Mouse (Mus musculus) granulocyte monocyte progenitor cell, adult 5-6 weeks (primary cell): ENCODE measurements around the gene Mterf1a. TPM values are rescaled to one million over a fixed set of nuclear protein-coding genes. Genes with fewer than 3 reads are reported as not detected.

Experiments
- ATAC-seq: replicated peaks from 2 replicates; pipeline ENCODE4 v1.8.0; 2016; ENCODE audit warnings: mild to moderate bottlenecking, moderate TSS enrichment, inconsistent platforms; ENCODE audit not compliant: poor library complexity, severe bottlenecking
- total RNA-seq, 2 experiments: library from RNA; stranded (forward) in 1 of 2; stranded (reverse) in 1 of 2; fragments of 200-712, 200-1000 nt in 1 of 2; fragments of >200 nt in 1 of 2; fragmentation: Nextera tagmentation in 1 of 2; gene quantifications; 2 replicates each; pipeline ENCODE4 v1.2.3; 2014 to 2017

The Mterf1a gene
- total RNA-seq, 2 experiments from 2014 or later, result 8.2 to 8.8 TPM

DNA sequence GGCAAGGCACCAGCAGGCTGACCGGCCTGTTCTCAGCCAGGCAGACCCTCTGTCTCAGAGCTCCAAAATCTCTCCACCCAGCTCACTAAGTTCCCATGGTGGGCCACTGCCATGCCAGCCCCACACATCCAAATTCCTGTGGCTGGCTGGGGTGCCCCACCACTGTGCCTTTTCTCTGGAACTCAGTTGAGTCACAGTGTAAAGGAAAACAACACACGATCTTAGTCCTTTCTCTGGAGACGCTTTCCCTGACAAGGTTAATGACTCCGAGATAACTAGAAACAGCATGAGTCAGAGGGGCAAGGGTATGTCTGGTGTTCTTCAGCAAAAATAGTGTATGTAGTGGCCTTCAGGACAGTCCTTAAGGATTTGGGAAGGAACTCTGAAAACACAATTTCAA is 23.6 kb downstream of the Mterf1a start:
- no peak for ATAC-seq

GRCm38 (mm10) chr5:3845026-3845425 is 48.7 kb downstream of the Mterf1a start, which contains the start of gene Lrrd1:
TSS of gene Lrrd1 (plus strand) at chr5:3845173.
- no peak for ATAC-seq

Other genes starting within 250 kb of the Mterf1a start
- gene Tmbim7, start 242.8 kb downstream of the Mterf1a start, total RNA-seq (2014; fragmentation: Nextera tagmentation), result 2.3 TPM in 1 of 2 replicates, not detected in the other
- not detected in 2 replicates for gene Tmbim7, start 242.8 kb downstream of the Mterf1a start, total RNA-seq (2017)
- gene Gatad1, start 236.7 kb downstream of the Mterf1a start, total RNA-seq (2014; fragmentation: Nextera tagmentation), result 51.4 and 75.4 TPM in 2 replicates
- gene Gatad1, start 236.7 kb downstream of the Mterf1a start, total RNA-seq (2017), result 113 and 147 TPM in 2 replicates
- 19.2 and 27.2 TPM in 2 replicates for gene Ankib1, start 91.0 kb downstream of the Mterf1a start, total RNA-seq (2014; fragmentation: Nextera tagmentation)
- 26.7 and 38.1 TPM in 2 replicates for gene Ankib1, start 91.0 kb downstream of the Mterf1a start, total RNA-seq (2017)
- gene Krit1, start 90.7 kb downstream of the Mterf1a start, total RNA-seq (2014; fragmentation: Nextera tagmentation), result 46.1 and 60.6 TPM in 2 replicates
- gene Krit1, start 90.7 kb downstream of the Mterf1a start, total RNA-seq (2017), result 46.8 and 53.2 TPM in 2 replicates
- gene Lrrd1, start 48.8 kb downstream of the Mterf1a start, total RNA-seq (2014; fragmentation: Nextera tagmentation), result 0.36 and 0.80 TPM in 2 replicates
- 0.10 and 0.30 TPM in 2 replicates for gene Lrrd1, start 48.8 kb downstream of the Mterf1a start, total RNA-seq (2017)
- gene Akap9, start 34.1 kb upstream of the Mterf1a start, total RNA-seq (2014; fragmentation: Nextera tagmentation), result 39.3 and 45.5 TPM in 2 replicates
- gene Akap9, start 34.1 kb upstream of the Mterf1a start, total RNA-seq (2017), result 74.9 and 75.7 TPM in 2 replicates
- 5.5 and 12.9 TPM in 2 replicates for gene Cyp51, start 210.8 kb upstream of the Mterf1a start, total RNA-seq (2014; fragmentation: Nextera tagmentation)
- 17.6 and 20.3 TPM in 2 replicates for gene Cyp51, start 210.8 kb upstream of the Mterf1a start, total RNA-seq (2017)